ENCODE assay signal across 32 mouse cellular contexts in the genomic region with DNA sequence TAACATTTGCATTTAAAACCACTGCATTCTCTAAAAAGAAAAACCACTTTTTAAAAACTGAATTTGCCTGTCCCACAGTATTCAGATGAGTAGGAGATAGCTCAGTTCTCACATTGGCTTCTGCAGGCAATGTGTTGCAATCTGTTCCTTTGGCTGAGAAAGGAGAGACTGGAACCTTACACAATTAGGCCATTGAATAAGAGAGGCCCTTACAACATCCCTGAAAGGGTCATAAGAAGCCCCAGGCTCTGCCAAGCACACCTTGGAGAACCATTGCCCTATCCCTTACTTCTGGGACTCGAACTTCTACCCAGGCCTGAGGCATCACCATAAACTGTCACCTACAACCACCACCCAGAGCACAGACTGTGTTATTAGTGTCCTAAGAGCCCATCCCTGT. TPM values are rescaled to one million over a fixed set of nuclear protein-coding genes. Genes with fewer than 3 reads are reported as not detected.
DNase-seq lines count a peak whose midpoint lies in the region; ATAC-seq lines count a peak whose summit lies in the region.
"Had no signal": no experiment of that assay in that cellular context is flagged by ENCODE, and none has a peak within 500 bp of the region (broad histone marks: within the 10 kb centered on the region; RNA-seq: fewer than 3 reads in every experiment).

No protein-coding gene starts in this region.

- H3K9me3 ChIP-seq in heart, embryonic 10.5 days = 0 out of 2 replicates have a peak, but pooled peaks cover 3% of the 10 kb centered on the region
- H3K9me3 ChIP-seq: embryonic facial prominence, embryonic 10.5 days; embryonic facial prominence, embryonic 13.5 days; forebrain, embryonic 15.5 days; heart, embryonic 15.5 days had no signal

- H3K27me3 ChIP-seq in heart, embryonic 10.5 days (ENCODE audit: insufficient read depth, poor library complexity, severe bottlenecking) = no peaks in the 10 kb centered on the region
- H3K27me3 ChIP-seq: embryonic facial prominence, embryonic 13.5 days; forebrain, embryonic 12.5 days; forebrain, embryonic 15.5 days; heart, embryonic 12.5 days; heart, embryonic 15.5 days had no signal

- intact Hi-C loops in left cerebral cortex, postnatal 4 days (cut with DNase I) = no loop called here

- DNase-seq in adrenal gland, postnatal 10 days = peak; percentile 8
- no peak for DNase-seq in adrenal gland, postnatal 25 days
- peak; percentile 33 for DNase-seq in heart, embryonic 10.5 days (ENCODE audit: low spot score)
- no peak for DNase-seq in heart, adult 8-10 months (ENCODE audit: low spot score)
- DNase-seq in left cerebral cortex, postnatal 4 days = no peak
- no peak for DNase-seq in kidney, postnatal 25 days
- DNase-seq: cerebellum, adult 11-12 months; cerebellum, adult 8-10 months; cerebellum, postnatal 10 days; cerebellum, postnatal 36 days; embryo, embryonic 11 days; gastrocnemius, postnatal 10 days; gastrocnemius, postnatal 36 days; heart, adult 2 months; heart, postnatal 10 days; heart, postnatal 4 days; kidney, adult 18-20 months had no signal

- no peaks in the 10 kb centered on the region for H3K36me3 ChIP-seq in heart, embryonic 10.5 days
- H3K36me3 ChIP-seq: embryonic facial prominence, embryonic 10.5 days; embryonic facial prominence, embryonic 13.5 days; forebrain, embryonic 12.5 days; forebrain, embryonic 15.5 days; heart, embryonic 12.5 days; heart, embryonic 15.5 days had no signal

- no peak overlapping the region for H3K4me3 ChIP-seq in heart, embryonic 10.5 days
- H3K4me3 ChIP-seq: embryonic facial prominence, embryonic 10.5 days; embryonic facial prominence, embryonic 13.5 days; erythroblast, embryonic 14.5 days; forebrain, embryonic 12.5 days; forebrain, embryonic 15.5 days; heart, adult 2 months; heart, embryonic 12.5 days; heart, embryonic 15.5 days had no signal

- H3K4me1 ChIP-seq in heart, embryonic 10.5 days = no peaks in the 10 kb centered on the region
- H3K4me1 ChIP-seq: embryonic facial prominence, embryonic 10.5 days; embryonic facial prominence, embryonic 13.5 days; forebrain, embryonic 12.5 days; forebrain, embryonic 15.5 days; heart, embryonic 12.5 days; heart, embryonic 15.5 days had no signal

- H3K27ac ChIP-seq in heart, embryonic 10.5 days = no peak overlapping the region
- H3K27ac ChIP-seq: embryonic facial prominence, embryonic 10.5 days; embryonic facial prominence, embryonic 13.5 days; forebrain, embryonic 12.5 days; forebrain, embryonic 15.5 days; heart, adult 2 months; heart, embryonic 15.5 days; hindbrain, embryonic 14.5 days; hindbrain, postnatal 0 days had no signal

- WGBS in heart, embryonic 10.5 days = 88% methylated on average over 1 of the region's 1 CpGs

- peak; percentile 65; the same call in 1 of the 2 replicates for ATAC-seq in granulocyte monocyte progenitor cell, adult 5-6 weeks (replicated peaks; ENCODE audit: poor library complexity, severe bottlenecking)
- ATAC-seq: CD4-positive, CD25-positive, alpha-beta regulatory T cell, adult 4 months; forebrain, embryonic 15.5 days; hindbrain, postnatal 0 days; inflammation-experienced regulatory T-cells, adult 6 months; intestine, embryonic 16.5 days had no signal

RNA-seq across cellular contexts. Expression of a gene that starts 11.7 kb away (rescaled TPM):
- not detected for total RNA-seq in adrenal gland, postnatal 10 days (2021)
- not detected in 2 replicates for total RNA-seq in adrenal gland, postnatal 25 days (2021)
- polyA plus RNA-seq in heart, embryonic 10.5 days (2016; fragmentation: Nextera tagmentation; extraction: Ambion mirVana) = not detected in 2 replicates
- not detected for total RNA-seq in heart, adult 8-10 months (2022)
- total RNA-seq in granulocyte monocyte progenitor cell, adult 5-6 weeks (2014; fragmentation: Nextera tagmentation) = not detected in 2 replicates
- total RNA-seq in granulocyte monocyte progenitor cell, adult 5-6 weeks (2017) = not detected in 2 replicates
- total RNA-seq in left cerebral cortex, postnatal 4 days (2021) = not detected
- total RNA-seq: gastrocnemius, postnatal 10 days; gastrocnemius, postnatal 36 days; heart, adult 2 months; heart, postnatal 10 days; heart, postnatal 4 days; MEL had no signal
- polyA plus RNA-seq: C2C12; CD4-positive, CD25-positive, alpha-beta regulatory T cell, adult 4 months; embryonic facial prominence, embryonic 13.5 days; erythroblast, embryonic 14.5 days; heart, adult 2 months; heart, embryonic 12.5 days; heart, embryonic 15.5 days; intestine, embryonic 16.5 days had no signal

RNA-seq across cellular contexts. Expression of a gene that starts 22.6 kb away (rescaled TPM):
- total RNA-seq in adrenal gland, postnatal 10 days (2021) = under 1 TPM in 1 of 2 experiments, not detected in 1; 0.21 TPM
- total RNA-seq in adrenal gland, postnatal 25 days (2021) = not detected in 2 replicates
- 0.15 and 0.64 TPM in 2 replicates for polyA plus RNA-seq in heart, embryonic 10.5 days (2016; fragmentation: Nextera tagmentation; extraction: Ambion mirVana)
- under 1 TPM in 2 of 4 experiments, not detected in 2; 0.19 to 0.35 TPM for total RNA-seq in heart, adult 8-10 months (2022)
- total RNA-seq in granulocyte monocyte progenitor cell, adult 5-6 weeks (2014; fragmentation: Nextera tagmentation) = not detected in 2 replicates
- not detected in 2 replicates for total RNA-seq in granulocyte monocyte progenitor cell, adult 5-6 weeks (2017)
- 1 to 10 TPM; 1.2 to 1.9 TPM for total RNA-seq in left cerebral cortex, postnatal 4 days (2021)
- total RNA-seq: gastrocnemius, postnatal 10 days; gastrocnemius, postnatal 36 days; heart, postnatal 4 days had no signal
- polyA plus RNA-seq: CD4-positive, CD25-positive, alpha-beta regulatory T cell, adult 4 months; erythroblast, embryonic 14.5 days; heart, embryonic 12.5 days; inflammation-experienced regulatory T-cells, adult 6 months had no signal

RNA-seq across cellular contexts. Expression of a gene that starts 34.3 kb away (rescaled TPM):
- 10 to 100 TPM; 29.1 to 30.1 TPM for total RNA-seq in adrenal gland, postnatal 10 days (2021)
- 24.7 and 36.9 TPM in 2 replicates for total RNA-seq in adrenal gland, postnatal 25 days (2021)
- polyA plus RNA-seq in heart, embryonic 10.5 days (2016; fragmentation: Nextera tagmentation; extraction: Ambion mirVana) = 69.0 and 91.3 TPM in 2 replicates
- 10 to 100 TPM; 14.1 to 21.6 (median 18.3) TPM for total RNA-seq in heart, adult 8-10 months (2022)
- 143 and 186 TPM in 2 replicates for total RNA-seq in granulocyte monocyte progenitor cell, adult 5-6 weeks (2014; fragmentation: Nextera tagmentation)
- total RNA-seq in granulocyte monocyte progenitor cell, adult 5-6 weeks (2017) = 70.7 and 91.4 TPM in 2 replicates
- 10 to 100 TPM; 87.2 to 92.2 TPM for total RNA-seq in left cerebral cortex, postnatal 4 days (2021)

RNA-seq across cellular contexts. Expression of a gene that starts 44.8 kb away (rescaled TPM):
- total RNA-seq in adrenal gland, postnatal 10 days (2021) = 10 to 100 TPM; 22.9 to 23.8 TPM
- total RNA-seq in adrenal gland, postnatal 25 days (2021) = 25.7 and 37.0 TPM in 2 replicates
- 21.9 and 23.8 TPM in 2 replicates for polyA plus RNA-seq in heart, embryonic 10.5 days (2016; fragmentation: Nextera tagmentation; extraction: Ambion mirVana)
- total RNA-seq in heart, adult 8-10 months (2022) = 10 to 100 TPM in 1 of 4 experiments, 1 to 10 TPM in 3; 7.3 to 10.3 (median 9.0) TPM
- total RNA-seq in granulocyte monocyte progenitor cell, adult 5-6 weeks (2014; fragmentation: Nextera tagmentation) = 27.7 and 44.9 TPM in 2 replicates
- total RNA-seq in granulocyte monocyte progenitor cell, adult 5-6 weeks (2017) = 19.3 and 26.3 TPM in 2 replicates
- total RNA-seq in left cerebral cortex, postnatal 4 days (2021) = 10 to 100 TPM; 21.7 to 24.4 TPM

Comparison
In these comparisons a context has a peak if more than half of its experiments do, and no peak if none do; other contexts are left out.
1. DNase-seq: peak in adrenal gland, postnatal 10 days (single experiment) and heart, embryonic 10.5 days (single experiment); none in adrenal gland, postnatal 25 days (single experiment), heart, adult 8-10 months (single experiment), left cerebral cortex, postnatal 4 days (single experiment) and kidney, postnatal 25 days (0 of 2).